Mouse (Mus musculus) MN1 (cell line): ENCODE results near the gene Tff3.

Experiments
- DNase-seq: peaks from one replicate; pipeline ENCODE4 v3.0.0-alpha.2; 2016; ENCODE audit warnings: low spot score

The Tff3 gene

DNA sequence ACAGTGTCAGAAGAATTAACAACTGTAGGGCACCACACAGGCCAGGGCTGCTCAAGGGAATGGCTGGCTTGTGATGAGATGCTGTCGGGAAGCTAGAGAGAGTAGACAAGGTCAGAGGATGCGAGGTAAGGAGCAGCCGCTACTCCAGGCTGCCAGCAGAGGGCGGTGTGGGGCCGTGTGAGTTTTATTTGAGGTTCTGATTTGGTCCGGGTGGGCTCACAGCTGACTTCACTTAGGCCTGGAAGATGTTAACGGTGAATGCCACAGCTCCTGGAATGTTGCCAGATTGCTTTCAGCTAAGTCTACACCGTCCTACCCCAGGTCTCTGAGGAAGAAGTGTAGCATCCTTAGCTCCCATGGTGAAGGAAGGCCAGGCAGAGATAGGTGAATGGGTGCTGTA, 7.5 kb downstream of the Tff3 start:
- DNase-seq: no peak

DNA sequence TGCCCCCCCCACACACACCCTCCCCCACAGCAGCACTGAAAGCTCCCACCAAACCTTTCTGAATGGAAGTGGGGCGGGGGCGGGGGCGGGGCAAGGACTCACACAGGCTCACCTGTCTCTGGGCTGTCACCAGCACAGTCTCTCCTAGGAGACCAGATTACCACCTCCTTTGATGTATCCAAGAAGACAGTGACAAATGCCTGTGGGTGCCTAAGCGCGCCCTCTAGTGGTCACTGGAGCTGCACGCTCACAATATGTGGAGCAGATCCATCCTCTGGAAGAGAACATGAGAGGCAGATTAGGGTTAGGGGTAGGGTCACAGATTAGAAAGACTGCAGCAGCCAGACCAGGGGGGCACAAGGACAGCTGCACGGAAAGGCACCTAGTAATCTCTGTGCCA, 10.0 kb downstream of the Tff3 start:
- peak; percentile 13 for DNase-seq

- DNase-seq: no peak
Observed at GRCm38 (mm10) chr17:31117946-31118345, 11.5 kb downstream of the Tff3 start.

GRCm38 (mm10) chr17:31116063-31116462, 13.4 kb downstream of the Tff3 start:
- no peak for DNase-seq

GRCm38 (mm10) chr17:31113191-31113856, 16.1 kb downstream of the Tff3 start:
- no peak for DNase-seq

DNA sequence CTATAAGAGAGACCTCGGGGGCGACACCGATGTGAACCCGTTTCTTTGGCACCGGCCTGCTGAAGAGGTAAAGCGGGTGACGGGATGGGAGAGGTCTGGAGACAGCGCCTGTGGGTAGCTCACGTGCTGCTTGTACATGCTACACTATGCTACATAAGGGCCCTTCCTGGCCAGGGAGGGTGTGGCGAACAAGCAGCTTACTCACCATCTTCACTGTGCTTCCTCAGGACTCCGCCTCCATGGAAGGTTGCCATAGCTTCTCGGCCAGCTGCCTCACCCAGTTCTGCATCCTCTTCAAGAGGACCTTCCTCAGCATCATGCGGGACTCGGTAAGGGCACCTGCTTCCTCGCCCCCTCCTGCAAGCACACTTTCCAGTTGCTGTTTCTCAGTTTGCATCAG, 21.1 kb downstream of the Tff3 start:
- DNase-seq: no peak

- no peak for DNase-seq
Observed at GRCm38 (mm10) chr17:31103823-31104222, 25.6 kb downstream of the Tff3 start.

- DNase-seq: no peak
Observed at GRCm38 (mm10) chr17:31103007-31103570, 26.4 kb downstream of the Tff3 start.

- no peak for DNase-seq
Observed at GRCm38 (mm10) chr17:31098788-31099187, 30.7 kb downstream of the Tff3 start.

DNA sequence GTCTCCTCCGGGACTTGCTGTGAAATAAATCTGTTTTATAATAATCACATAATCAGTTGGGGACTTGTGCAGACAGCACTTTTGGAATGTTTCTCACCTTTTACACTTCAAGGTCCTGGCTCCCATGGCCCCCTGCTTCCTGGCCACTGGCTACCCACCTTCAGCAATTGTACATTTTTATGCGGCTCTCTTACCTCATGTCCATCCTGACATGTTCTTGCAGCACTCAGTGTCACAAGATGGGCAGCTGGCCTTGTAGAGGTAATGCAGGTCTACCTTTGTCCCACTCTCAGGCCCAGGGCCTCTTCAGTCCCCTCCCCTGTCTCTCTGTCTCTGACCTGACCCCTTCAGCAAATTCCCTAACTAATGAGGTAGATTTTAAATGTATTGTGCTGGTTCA, 32.6 kb downstream of the Tff3 start:
- DNase-seq: no peak

DNA sequence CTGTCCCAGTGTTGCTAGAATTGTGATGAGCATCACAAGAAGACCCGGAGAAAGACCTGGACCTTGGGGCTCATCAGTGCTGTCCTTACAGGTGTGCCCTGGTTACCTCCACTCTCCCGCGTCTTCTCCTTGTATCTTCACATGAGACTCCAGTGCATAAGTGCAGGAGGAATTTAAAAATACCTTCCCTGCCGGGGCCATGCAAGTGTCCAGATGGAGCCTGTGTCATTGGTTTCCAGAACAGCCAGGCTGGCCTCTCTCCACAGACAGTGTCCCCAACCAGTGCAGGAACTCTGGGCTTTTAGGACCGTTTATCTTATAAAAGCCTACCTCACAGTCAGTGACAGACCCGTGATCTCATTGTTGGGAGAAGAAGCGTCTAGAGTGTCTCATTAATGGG, 33.9 kb downstream of the Tff3 start:
- DNase-seq: no peak

GRCm38 (mm10) chr17:31094781-31095180, 34.7 kb downstream of the Tff3 start:
- no peak for DNase-seq

DNA sequence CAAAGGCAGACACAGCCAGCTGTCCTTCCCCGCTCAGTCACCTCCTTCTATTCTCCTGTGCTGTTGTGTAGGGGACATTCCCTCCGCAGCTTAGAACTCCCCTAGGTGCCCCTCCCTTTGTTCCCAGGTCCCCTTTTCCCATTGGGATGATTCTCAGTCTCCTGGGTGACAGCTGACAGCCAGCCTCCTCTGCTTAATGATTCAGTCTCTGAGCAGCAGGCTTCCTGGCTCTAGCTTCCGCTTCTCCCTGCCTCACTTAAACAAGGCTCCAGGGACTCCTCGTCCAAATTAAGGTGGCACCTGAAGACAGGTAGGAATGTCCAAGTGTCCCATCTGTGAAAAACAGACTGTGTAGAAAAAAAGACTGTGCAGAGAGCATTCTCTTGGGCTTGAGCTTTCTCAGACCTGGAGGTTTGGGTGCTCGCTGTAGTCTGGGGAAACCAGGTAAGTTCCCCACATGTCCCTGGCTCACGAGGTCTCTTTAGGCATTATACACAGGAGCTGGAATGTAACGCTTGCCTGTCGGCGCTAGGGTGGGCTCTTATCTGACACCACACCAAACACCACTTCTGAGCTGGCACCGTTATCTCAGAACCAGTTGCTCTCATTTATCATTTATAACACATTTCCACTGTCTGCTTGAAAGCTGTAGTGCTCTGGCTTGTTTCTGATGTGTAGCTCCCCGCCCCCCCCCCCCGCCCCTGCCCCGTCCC, 38.3 kb downstream of the Tff3 start:
- no peak for DNase-seq

DNA sequence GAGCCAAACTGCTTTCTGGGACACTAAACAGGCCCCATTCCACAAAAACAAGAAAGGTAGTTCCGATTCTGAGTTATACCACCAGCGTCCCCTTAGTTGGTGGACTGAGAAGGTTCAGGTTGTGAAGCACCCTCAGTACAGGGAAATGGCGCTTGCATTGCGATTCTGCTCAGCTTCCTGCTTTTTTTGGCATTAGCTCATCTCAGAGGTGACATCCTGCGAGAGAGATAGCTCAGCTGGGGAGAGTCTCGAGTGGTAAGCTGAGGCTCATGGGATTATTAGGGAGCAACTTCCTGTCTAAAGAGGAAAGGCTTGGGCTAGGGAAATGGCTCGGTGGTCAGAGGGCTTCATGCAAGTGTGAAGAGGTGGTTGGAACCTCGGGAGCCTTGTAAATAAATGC, 39.6 kb downstream of the Tff3 start:
- DNase-seq: no peak

DNA sequence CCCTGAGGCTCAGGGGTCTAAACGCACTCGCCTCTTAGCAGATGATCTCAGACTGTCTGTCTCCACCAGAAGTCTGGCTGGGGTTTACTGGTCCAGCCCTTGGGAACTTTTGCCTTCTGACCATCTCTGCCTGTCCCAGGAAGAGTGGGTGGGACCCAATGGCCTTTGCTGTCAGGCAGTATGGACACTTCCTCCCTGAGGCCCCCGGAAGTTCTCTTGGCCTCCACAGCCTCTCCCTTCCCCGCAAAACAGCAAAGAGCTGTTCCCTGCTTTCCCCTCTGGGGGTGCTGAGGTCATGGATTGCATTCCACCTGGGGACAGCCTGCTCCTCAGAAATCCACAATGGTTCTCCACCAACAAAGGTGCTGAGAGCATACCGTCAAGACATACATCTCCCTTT, 40.7 kb downstream of the Tff3 start:
- DNase-seq: no peak

DNA sequence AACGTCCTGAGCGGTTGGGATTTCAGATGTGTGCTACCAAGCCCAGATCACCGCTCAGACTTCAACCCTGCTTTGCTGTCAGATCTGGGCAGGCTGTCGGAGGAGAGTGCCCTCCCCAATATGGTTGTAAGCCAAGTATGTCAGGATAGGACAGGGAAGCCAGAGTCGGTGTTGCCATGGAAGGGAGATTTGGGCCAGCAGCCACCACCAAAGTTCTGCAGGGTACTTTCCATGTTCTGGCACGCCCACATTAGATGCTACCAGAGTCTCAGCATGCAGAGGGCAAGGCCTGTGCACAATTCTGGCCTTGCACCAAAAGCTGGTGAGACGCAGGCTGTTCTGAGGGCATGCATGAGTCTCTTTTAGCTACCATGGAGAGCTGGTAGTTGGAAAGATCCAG, 43.2 kb downstream of the Tff3 start:
- DNase-seq: no peak

GRCm38 (mm10) chr17:31085519-31085918, 43.9 kb downstream of the Tff3 start:
- no peak for DNase-seq

DNA sequence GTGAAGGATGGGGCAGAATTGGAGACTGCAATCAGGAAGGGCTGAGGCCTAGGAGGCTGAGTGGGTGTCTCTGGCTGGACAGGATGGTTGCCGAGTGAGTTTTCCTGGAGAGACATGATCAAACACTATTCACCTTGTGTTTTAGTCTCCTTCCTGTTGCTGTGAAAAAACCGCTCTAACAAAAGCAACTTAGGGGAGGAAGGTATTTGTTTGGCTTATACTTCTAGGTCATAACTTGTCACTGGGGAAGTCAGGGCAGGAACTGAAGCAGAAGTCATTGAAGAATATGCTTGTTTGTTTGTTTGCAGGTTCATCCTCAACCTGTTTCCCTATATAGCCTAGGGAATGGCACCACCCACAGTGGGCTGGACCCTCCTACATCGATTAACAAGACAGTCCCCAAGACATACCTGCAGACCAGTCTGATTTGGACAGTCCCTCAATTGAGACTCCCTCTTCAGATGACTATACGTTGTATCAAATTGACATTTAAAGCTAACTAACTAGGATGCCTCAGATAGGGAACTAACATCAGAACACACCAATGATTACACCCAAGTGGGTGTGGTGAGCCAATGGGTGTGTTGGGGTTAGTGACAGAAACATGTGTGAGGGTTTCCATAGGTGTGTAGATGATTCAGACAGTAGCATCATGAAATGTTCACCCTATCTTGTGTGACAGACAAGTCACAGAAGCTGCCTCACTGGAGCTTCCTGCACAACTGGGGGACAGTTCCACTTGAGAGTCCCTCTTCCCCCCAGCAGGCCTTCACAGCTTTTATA, 47.0 kb downstream of the Tff3 start:
- DNase-seq: no peak

GRCm38 (mm10) chr17:31079078-31079840, 50.2 kb downstream of the Tff3 start:
- no peak for DNase-seq

DNA sequence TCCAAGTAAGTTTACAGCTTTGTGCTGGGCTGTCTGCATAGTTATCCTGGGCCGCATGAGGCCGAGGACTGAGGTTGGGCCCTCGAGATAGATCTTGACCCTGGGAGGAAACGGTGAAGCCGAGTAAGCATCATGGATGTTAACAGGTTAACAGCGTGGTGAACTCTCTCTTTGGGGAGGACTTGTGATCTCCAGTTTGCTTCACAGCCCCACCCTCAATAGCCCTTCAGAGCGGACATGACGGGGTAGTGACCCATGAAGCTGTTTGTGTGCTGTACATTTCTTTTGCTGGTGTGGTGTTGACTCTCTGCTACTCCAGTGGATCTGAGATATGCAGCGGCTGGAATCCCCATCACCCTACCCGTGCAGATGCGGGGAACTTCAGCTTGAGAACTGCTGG, 50.9 kb downstream of the Tff3 start:
- DNase-seq: no peak

- DNase-seq: no peak
Observed at GRCm38 (mm10) chr17:31077561-31077960, 51.9 kb downstream of the Tff3 start.

- no peak for DNase-seq
Observed at GRCm38 (mm10) chr17:31075471-31075870, 54.0 kb downstream of the Tff3 start.
